Mouse (Mus musculus) spleen, postnatal 4 days (tissue): ENCODE measurements around the gene Zcchc18.
"Not testable (repeated sequence)": the region's sequence is repeated elsewhere in the genome, so short reads cannot be mapped to it uniquely, and the experiment has no call there.

ENCODE experiments used
- DNase-seq, 2 experiments: peaks; one replicate each; pipeline ENCODE4 v3.0.0; 2022; ENCODE audit warnings: low spot score in 2 of 2

Gene Zcchc18

GRCm38 (mm10) chrX:136992978-136993547 lies at the start of gene Zcchc18:
TSS of gene Zcchc18 (plus strand) at chrX:136993155.
- peak; percentile 38 to 67 for DNase-seq

DNA sequence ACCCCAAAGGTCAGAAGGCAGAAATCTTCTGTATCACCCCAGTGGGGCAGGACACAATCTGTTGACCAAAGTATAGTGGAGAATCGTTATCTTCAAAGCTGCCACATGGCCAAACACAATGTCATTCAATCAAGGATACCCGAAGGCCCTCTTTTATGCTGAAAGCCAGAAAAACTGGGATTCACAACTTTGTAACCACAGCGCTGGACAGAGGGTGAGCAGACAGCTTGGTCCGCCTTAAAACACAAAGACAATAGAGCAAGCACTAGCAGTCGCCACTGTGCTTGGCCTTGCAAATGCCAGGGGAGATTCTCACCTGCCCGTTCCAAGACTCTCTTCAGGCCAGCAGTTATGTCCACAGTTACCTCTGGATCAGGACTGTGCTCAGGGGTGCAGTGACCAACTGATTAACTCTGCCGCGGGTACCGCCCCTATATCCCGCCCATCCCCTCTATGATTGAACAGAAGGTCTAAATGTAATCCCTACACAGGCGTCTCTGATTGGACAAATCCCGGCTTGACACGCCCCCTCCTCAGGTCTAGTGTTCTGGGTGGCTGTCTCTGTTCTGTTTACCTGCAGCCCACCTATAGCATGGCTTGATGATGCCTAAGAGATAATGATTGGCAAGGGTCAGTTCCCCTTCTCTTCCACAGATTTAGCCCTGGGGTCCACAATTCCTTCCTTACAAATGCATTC lies 35.2 kb upstream of the Zcchc18 start:
- DNase-seq: peak; percentile 9 to 66

DNA sequence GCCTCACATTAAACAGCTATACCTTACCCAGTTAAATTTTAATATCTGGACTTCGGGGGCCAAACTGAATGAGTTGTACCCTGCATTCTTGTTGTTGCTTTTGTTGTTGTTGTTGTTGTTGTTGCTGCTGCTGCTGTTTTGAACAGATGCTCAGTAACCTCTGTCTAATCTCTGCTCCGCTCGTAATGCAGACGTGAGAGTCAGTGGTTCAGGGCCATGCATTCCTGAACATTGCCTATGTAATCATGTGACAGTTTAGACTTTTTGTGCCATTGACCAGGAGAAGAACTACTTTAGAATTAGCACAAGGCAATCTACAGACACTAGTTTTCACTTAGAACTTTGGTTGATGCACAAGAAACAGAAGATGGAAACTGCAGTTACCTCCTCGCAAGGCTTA lies 34.7 kb upstream of the Zcchc18 start:
- DNase-seq: not testable (repeated sequence)

GRCm38 (mm10) chrX:136959688-136960087 lies 33.3 kb upstream of the Zcchc18 start:
- DNase-seq: no peak

- peak in 1 of 2 experiments; percentile 2 for DNase-seq
Observed at GRCm38 (mm10) chrX:136975397-136975796, 17.6 kb upstream of the Zcchc18 start, which contains the start of gene Tmsb15b2. TSS of gene Tmsb15b2 (minus strand) at chrX:136975497.

DNA sequence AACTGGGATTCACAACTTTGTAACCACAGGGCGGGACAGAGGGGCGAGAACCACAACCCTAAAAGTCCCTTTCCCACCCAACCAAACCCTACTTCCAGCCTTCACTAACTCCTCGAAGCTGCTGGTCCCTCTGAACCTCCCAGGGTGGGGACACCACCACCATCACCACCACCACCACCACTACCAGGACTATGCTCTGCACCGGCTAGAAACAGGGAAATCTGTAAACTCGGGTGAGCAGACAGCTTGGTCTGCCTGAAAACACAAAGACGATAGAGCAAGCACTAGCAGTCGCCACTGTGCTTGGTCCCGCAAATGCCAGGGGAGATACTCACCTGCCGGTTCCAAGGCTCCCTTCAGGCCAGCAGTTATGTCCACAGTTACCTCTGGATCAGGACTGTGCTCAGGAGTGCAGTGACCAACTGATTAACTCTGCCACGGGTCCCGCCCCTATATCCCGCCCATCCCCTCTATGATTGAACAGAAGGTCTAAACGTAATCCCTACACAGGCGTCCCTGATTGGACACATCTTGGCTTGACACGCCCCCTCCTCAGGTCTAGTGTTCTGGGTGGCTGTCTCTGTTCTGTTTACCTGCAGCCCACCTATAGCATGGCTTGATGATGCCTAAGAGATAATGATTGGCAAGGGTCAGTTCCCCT lies 16.4 kb upstream of the Zcchc18 start, which contains the start of the genes Tmsb15l and Tmsb15b1:
Gene Tmsb15l (minus strand): TSS at position 446 of the 661 bp plus-strand sequence.
Gene Tmsb15b1 (minus strand): TSS at position 451 of the 661 bp plus-strand sequence.
- peak in 1 of 2 experiments; percentile 50 for DNase-seq

DNA sequence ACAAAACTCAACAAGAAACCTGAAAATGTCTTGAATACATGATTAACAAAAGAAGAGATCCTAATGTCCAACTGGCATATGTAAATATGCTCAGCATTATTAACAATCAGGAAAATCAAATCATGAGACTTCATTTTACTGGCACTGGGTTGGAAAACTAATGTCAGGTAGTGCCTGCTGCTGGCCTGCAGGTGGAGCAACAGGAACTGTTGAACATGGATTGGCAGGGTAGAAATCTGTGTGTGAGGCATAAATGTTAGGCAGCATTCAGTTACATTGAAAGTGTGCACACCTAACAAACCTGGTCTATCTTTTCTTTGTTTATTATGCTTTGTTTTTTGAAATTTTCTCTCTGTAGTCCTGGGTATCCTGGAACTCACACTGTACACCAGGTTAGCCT lies 14.3 kb upstream of the Zcchc18 start:
- no peak for DNase-seq

- peak in 1 of 2 experiments; percentile 16 for DNase-seq
Observed at GRCm38 (mm10) chrX:136986039-136986438, 6.9 kb upstream of the Zcchc18 start.

DNA sequence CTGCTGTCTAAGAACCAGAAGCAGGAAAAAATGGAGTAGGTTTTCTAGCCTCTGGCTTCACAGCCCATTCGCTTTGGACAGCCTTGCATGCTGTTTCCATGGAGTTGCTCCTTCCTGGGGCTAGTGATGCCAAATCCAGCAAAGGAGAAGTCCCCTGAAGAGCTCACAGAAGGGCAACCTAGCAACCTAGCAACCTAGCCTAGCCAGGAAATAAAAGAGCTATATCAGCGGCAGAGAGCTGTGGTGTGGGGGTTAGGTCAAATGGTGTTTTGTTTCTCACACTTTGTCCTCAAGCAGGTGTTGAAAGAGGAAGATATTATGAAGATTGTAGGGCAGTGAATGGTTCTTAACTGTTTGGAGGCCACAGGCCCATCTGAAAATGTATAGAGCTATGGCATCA lies 1.7 kb upstream of the Zcchc18 start:
- no peak for DNase-seq

DNA sequence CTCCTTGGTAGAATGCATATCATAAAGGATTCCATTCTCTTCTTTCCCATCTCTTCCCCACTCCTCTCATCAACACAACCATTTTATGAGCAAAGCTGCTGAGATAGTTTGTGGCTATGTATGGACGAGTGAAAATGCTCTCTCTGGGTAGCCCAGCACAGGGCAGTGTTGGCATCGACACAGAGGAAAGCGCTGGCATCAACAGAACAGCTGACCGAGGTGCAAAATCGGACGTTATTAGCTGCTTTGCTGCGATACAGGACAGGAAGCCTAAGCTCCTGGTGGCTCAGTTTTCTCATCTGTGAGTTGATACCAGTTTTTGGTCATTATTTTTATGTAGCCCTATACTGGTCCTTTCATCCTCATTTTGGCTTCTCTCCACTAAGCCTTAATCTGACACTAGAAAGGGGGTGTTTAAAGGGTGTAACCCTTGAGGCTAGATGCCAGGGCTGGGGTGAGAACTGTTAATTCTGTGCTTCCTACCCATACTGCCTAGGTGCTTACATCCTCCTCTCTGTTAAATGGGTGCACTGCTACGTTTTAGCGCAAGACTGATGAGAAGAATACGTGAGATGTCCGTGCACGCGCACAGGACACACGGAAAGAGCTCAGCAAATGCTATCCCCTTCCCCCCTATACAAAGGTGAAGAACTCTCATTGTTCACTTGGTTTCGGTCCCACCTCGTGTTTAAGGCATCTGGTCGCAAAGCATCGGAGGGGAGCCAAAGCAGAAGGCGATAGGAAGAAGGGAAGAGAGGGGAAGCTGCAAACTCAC lies 577 bp upstream of the Zcchc18 start:
- peak in 1 of 2 experiments; percentile 43 for DNase-seq

DNA sequence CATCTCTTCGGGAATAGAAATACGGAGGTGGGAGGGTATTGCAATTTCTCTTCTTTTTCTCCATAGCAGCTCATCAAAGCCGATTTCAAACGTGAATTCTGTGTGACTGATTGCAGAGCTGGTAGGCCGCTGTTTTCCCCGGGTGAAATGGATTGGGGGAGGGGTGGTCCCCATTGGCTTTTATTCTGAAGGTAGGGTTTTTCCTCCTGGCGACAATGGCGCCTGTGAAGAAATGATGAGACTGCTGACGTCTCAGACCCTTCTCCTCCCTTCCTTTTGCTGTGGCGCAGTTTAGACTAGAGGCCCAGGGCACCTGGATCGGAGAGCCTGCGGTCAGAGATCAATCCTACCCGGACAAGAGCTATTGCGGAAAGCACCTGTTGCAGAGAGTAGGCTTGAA lies 686 bp downstream of the Zcchc18 start:
- no peak for DNase-seq

GRCm38 (mm10) chrX:136996256-136996655 lies 3.3 kb downstream of the Zcchc18 start:
- no peak for DNase-seq

DNA sequence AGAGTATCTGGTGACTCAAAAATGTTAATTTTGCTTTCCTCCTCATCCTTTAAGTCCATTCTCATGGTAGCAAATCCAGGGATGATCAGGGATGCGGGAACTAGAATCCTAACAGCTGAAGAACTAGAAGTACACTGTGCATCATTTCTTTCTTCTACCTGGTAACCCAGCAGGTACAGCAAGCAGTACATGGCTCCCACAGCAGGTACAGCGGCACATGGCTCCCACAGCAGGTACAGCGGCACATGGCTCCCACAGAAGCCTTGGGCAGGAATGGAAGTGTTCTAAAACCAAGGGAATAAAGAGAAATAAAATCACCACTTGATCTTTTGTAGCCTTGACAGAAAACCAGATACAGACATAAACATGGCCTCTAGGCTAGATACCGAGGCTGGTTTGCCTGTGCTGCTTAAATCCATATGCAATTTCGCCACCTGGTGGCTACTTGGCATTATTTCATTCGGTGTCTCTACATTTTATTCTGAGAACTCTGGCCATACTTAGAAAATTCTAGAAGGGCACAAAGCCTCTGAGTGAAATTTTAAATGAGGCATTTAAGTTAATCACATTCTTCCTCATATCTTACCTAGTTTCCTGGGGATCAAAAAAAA lies 22.2 kb downstream of the Zcchc18 start:
- DNase-seq: peak in 1 of 2 experiments; percentile 29

DNA sequence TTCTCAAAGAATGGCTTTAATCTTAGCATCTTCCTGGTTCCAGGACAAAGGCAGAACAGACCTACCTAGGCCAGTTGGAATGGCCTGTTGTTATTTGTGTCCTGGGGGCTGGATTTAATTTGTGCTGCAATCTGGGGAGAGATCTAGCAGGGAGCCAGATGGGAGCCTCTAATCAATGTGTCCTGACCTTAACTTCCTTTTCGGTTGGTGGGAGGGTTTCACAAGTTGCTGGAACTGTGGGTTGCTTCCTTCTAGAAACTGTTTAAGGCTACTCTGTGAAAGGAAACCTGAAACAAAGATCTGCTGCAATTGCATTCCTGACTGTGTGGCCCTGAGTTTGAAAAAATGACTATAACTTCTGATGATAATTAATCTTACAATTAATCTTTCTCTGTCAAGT lies 24.7 kb downstream of the Zcchc18 start:
- no peak for DNase-seq

DNA sequence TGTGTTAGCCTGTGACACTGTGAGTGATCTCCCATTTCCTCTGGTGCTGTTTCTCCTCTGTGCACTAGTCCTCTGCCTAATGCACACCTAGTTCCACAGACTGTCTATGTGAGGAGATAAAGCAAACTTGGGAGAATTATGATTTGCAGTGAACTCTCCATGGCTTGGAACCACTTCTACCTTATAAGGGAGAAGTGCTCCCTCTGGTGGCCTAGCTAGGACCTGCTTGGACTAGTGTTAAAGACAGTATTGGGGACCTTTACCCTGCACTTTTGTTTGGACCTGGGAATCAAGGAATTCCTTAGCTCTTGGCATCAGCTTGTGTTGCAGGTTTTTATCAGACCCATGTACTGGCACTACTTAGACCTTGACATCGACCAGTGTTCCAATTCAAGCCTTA lies 26.4 kb downstream of the Zcchc18 start:
- DNase-seq: peak; percentile 42 to 78

GRCm38 (mm10) chrX:137030916-137031315 lies 38.0 kb downstream of the Zcchc18 start:
- DNase-seq: no peak

GRCm38 (mm10) chrX:137031726-137032125 lies 38.8 kb downstream of the Zcchc18 start:
- DNase-seq: no peak

GRCm38 (mm10) chrX:137034322-137034721 lies 41.4 kb downstream of the Zcchc18 start:
- no peak for DNase-seq

- DNase-seq: no peak
Observed at GRCm38 (mm10) chrX:137037470-137037999, 44.6 kb downstream of the Zcchc18 start.

DNA sequence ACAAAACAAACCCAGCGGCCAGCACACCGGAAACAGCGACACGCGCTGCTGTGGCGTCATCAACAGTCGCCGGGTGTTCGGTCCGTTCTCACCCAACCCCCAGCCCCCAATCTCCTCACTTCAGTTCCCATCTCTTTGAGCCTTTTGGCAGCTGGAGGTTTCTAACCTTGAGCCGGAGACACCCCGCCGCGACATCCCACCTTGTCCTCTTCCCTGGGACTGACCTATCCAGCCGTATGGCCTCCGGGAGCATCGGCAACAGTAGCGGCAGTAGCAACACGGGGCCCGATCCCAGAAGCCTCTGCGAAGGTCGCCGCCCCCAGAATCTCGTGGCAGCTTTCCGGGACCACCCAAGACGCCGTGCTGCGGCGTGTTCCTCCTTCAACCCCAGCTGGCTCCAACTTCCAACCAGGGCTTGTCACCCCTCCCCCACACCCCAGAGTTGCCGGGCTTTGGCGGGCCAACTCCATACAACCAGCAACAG lies 45.1 kb downstream of the Zcchc18 start, which contains the start of gene Slc25a53:
Gene Slc25a53 (minus strand): TSS at position 303 of the 484 bp plus-strand sequence.
- DNase-seq: peak; percentile 65 to 82

GRCm38 (mm10) chrX:137038502-137038901 lies 45.5 kb downstream of the Zcchc18 start:
- DNase-seq: no peak
